Mouse (Mus musculus): ENCODE measurements around the gene Wdr49. TPM values are rescaled to one million over a fixed set of nuclear protein-coding genes. Genes with fewer than 3 reads are reported as not detected.
"Not testable (repeated sequence)": the region's sequence is repeated elsewhere in the genome, so short reads cannot be mapped to it uniquely, and the experiment has no call there.

Wdr49 gene
- polyA plus RNA-seq, 1 experiment: not detected

GRCm38 (mm10) chr3:75301072-75301471 lies 180.9 kb downstream of the Wdr49 start:
- no peak for DNase-seq (ENCODE audit: low spot score)

DNA sequence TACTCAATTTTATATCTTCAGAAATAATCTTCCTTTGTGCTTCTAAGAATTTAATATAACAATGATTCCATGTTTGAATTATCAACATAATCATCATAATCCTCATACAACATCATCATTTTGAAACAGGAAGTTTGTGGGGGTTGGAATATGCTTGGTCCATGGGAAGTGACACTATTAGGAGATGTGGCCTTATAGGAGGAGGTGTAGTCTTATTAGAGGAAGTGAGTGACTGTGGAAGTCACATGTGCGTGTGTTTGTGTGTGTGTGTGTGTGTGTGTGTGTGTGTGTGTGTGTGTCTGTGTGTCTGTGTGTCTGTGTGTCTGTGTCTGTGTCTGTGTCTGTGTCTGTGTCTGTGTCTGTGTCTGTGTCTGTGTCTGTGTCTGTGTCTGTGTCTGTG lies 182.5 kb downstream of the Wdr49 start:
- DNase-seq (ENCODE audit: low spot score): not testable (repeated sequence)

- no peak for DNase-seq (ENCODE audit: low spot score)
Observed at GRCm38 (mm10) chr3:75297758-75298111, 184.2 kb downstream of the Wdr49 start.

GRCm38 (mm10) chr3:75297026-75297757 lies 184.8 kb downstream of the Wdr49 start:
- DNase-seq (ENCODE audit: low spot score): no peak

- no peak for DNase-seq (ENCODE audit: low spot score)
Observed at GRCm38 (mm10) chr3:75293243-75293642, 188.7 kb downstream of the Wdr49 start.

- DNase-seq (ENCODE audit: low spot score): no peak
Observed at GRCm38 (mm10) chr3:75277455-75277854, 204.5 kb downstream of the Wdr49 start.

DNA sequence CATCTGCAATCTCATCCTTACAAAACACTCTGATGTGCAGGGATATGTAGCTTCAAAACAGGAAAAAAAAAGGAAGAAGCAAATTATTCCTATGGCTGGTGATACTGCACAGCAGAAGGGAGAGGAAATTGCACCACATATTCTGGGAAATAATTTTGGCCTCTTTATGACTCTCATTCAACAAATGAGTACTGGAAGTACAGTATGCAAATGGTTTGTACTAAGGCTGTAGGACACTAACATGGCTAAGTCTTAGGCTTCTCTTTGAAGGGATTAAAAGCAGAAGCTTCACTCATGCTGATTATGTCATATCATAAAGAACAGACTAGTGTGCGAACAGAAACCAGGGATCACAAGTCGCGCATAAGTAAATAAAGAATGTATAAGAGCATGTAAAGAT lies 205.4 kb downstream of the Wdr49 start:
- DNase-seq (ENCODE audit: low spot score): no peak

DNA sequence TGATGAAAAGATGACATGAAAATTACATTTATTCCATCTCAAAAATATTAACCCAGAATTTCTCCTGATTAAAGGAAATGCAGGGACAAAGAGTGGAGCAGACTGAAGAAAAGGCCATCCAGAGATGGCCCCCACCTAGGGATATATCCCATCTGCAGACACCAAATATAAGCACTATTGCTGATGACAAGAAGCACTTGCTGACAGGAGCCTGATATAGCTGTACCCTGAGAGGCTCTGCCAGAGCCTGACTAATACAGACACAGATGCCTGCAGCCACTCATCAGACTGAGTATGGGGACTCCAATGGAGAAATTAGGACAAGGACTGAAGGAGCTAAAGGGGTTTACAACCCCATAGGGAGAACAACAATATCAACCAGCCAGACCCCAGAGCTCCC lies 206.8 kb downstream of the Wdr49 start:
- no peak for DNase-seq (ENCODE audit: low spot score)

DNA sequence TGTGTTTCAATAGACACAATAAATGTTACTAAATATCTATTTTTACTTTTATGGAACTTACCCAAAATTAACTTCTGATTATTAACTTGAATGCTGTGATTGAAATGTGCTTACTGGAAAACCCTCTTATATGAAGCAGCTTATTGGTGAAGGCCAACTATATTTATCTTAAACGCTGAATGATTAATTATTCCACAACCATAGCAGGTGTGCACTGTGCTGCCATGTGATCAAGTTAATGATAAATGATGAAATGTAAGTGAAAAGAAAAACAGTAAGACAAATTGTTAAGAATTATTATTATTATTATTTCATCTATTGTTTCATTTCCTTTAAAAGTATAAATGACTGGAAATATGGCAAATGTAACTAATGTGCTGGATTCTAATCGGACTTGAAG lies 212.0 kb downstream of the Wdr49 start, which contains the start of gene Serpini2:
TSS of gene Serpini2 (minus strand) at position 101 of the 400 bp plus-strand sequence.
- DNase-seq (ENCODE audit: low spot score): no peak

DNA sequence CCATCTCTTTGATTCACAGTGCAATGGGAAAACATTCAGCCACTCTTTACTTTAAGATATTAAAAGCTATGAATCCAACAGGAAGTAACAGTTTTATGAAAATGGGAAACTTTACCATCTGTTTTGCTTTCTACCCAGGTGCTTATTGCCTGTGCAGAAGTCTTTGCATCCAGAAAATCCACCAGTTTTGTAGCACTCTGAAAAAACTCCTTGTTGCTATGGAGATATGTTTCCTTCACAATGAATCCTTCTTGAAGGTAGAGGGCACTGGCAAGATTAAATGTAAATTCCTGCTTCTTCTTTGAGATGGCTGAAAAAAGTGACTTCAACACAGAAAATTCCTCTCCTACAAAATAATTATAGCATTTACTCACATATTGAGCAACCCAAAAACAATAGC lies 222.6 kb downstream of the Wdr49 start:
- no peak for DNase-seq (ENCODE audit: low spot score)

Other genes starting within 250 kb of the Wdr49 start
- not detected in 2 replicates for gene Serpini2, start 212.1 kb downstream of the Wdr49 start, polyA plus RNA-seq (2012; rRNA removed)
- gene Pdcd10, start 74.7 kb upstream of the Wdr49 start, polyA plus RNA-seq (2012; rRNA removed): 49.0 and 62.1 TPM in 2 replicates
- 3.0 and 3.2 TPM in 2 replicates for gene Serpini1, start 75.4 kb upstream of the Wdr49 start, polyA plus RNA-seq (2012; rRNA removed)